Mouse (Mus musculus) limb, embryonic 14.5 days (tissue): ENCODE results near the gene Gm10912. TPM values are rescaled to one million over a fixed set of nuclear protein-coding genes. Genes with fewer than 3 reads are reported as not detected.
A peak's percentile ranks its signal among the peaks of the same experiment; 100 is the strongest.
"Not testable (repeated sequence)": the region's sequence is repeated elsewhere in the genome, so short reads cannot be mapped to it uniquely, and the experiment has no call there.

Experiments
- ATAC-seq: fragments of 200-750 bp; cut with Nextera tagmentation; 2 replicates; pipeline ENCODE4 v1.8.0; 2017; ENCODE audit warnings: low read depth, moderate number of reproducible peaks, moderate TSS enrichment; ENCODE audit not compliant: low FRiP score
- DNase-seq: peaks from one replicate; pipeline ENCODE4 v3.0.0-alpha.2; 2015; ENCODE audit warnings: low spot score
- H3K27ac ChIP-seq: fragments of 300-500 bp; sonication (generic); replicated peaks from 2 replicates; pipeline ENCODE4 v1.5.1; 2014; ENCODE audit warnings: low read depth, mild to moderate bottlenecking, low read length, moderate library complexity, mixed read lengths
- H3K27me3 ChIP-seq: fragments of 300-500 bp; sonication (generic); 2 replicates; pipeline ENCODE4 v1.6.1; 2014; ENCODE audit warnings: low read length, mixed read lengths; ENCODE audit not compliant: control insufficient read depth, insufficient read depth
- H3K36me3 ChIP-seq: fragments of 300-500 bp; sonication (generic); 2 replicates; pipeline ENCODE4 v1.6.1; 2014; ENCODE audit warnings: mild to moderate bottlenecking, low read length, moderate library complexity, mixed read lengths; ENCODE audit not compliant: control insufficient read depth, insufficient read depth
- H3K4me1 ChIP-seq: fragments of 300-500 bp; sonication (generic); 2 replicates; pipeline ENCODE4 v1.6.1; 2014; ENCODE audit warnings: antibody characterized with exemption, low read length, mixed read lengths; ENCODE audit not compliant: control insufficient read depth, insufficient read depth
- H3K4me2 ChIP-seq: fragments of 300-500 bp; sonication (generic); replicated peaks from 2 replicates; pipeline ENCODE4 v1.6.1; 2014; ENCODE audit warnings: low read depth, mild to moderate bottlenecking, low read length, moderate library complexity; ENCODE audit not compliant: severe bottlenecking
- H3K4me3 ChIP-seq: fragments of 300-500 bp; sonication (generic); replicated peaks from 2 replicates; pipeline ENCODE4 v1.5.1; 2014; ENCODE audit warnings: low read length
- H3K9ac ChIP-seq: fragments of 300-500 bp; sonication (generic); 2 replicates; pipeline ENCODE4 v1.6.1; 2014; ENCODE audit warnings: mild to moderate bottlenecking, low read depth, low read length, moderate library complexity; ENCODE audit not compliant: severe bottlenecking
- H3K9me3 ChIP-seq: fragments of 300-500 bp; sonication (generic); 2 replicates; pipeline ENCODE4 v1.6.1; 2016; ENCODE audit warnings: low read length; ENCODE audit not compliant: control insufficient read depth
- POLR2A ChIP-seq: fragments of 200-500 bp; IDR thresholded peaks from 2 replicates; pipeline ENCODE4 v1.8.0; 2012; ENCODE audit warnings: inconsistent platforms, mild to moderate bottlenecking, moderate library complexity, borderline replicate concordance; ENCODE audit not compliant: insufficient read depth, insufficient read length; ENCODE audit errors: extremely low read depth
- WGBS: fragments of 180-500 bp; shearing (Covaris S2); extraction: QIAGEN DNeasy Blood & Tissue Kit; methylation state at CpG from one replicate; pipeline ENCODE4 v1.1.7; 2014; 5-methylcytosine and 5-hydroxymethylcytosine counted together
- polyA plus RNA-seq, 2 experiments: library from polyadenylated mRNA; depleted of rRNA in 1 of 2; stranded (reverse) in 1 of 2; unstranded in 1 of 2; fragments of >200 nt; fragmentation: Nextera tagmentation in 1 of 2; extraction: Ambion mirVana in 1 of 2; gene quantifications; 2 replicates each; pipeline versions ENCODE4 v1.2.1 to v1.2.3; 2012 to 2014

Gm10912 gene
- polyA plus RNA-seq (2012; rRNA removed) (0.04 and 0.12 TPM in 2 replicates), polyA plus RNA-seq (2014; fragmentation: Nextera tagmentation; extraction: Ambion mirVana) (not detected in 2 replicates)

GRCm38 (mm10) chr2:104065526-104065925, at the start of gene Gm10912:
TSS of gene Gm10912 (plus strand) at chr2:104065826.
- not testable (repeated sequence) for H3K9ac ChIP-seq, H3K27ac ChIP-seq, H3K4me1 ChIP-seq, H3K4me2 ChIP-seq, H3K9me3 ChIP-seq, H3K27me3 ChIP-seq, DNase-seq, H3K4me3 ChIP-seq, ATAC-seq, H3K36me3 ChIP-seq
- WGBS: 92% methylated on average over 5 of the region's 6 CpGs

- H3K9me3 ChIP-seq: no peaks in the 10 kb centered on the region
- ATAC-seq: no peak
- H3K4me3 ChIP-seq: no peak overlapping the region
- H3K9ac ChIP-seq: no peak overlapping the region
- no peak for TF ChIP-seq POLR2A
- H3K4me2 ChIP-seq: no peak overlapping the region
- no peak for DNase-seq
- 78% methylated on average over 7 of the region's 7 CpGs for WGBS
- H3K4me1 ChIP-seq: no peaks in the 10 kb centered on the region
- H3K27me3 ChIP-seq: no peaks in the 10 kb centered on the region
- no peak overlapping the region for H3K27ac ChIP-seq
- no peaks in the 10 kb centered on the region for H3K36me3 ChIP-seq
These were observed 42.5 kb upstream of the Gm10912 start for GRCm38 (mm10) chr2:104023096-104023495.

GRCm38 (mm10) chr2:104024656-104025055, 41.0 kb upstream of the Gm10912 start:
- no peaks in the 10 kb centered on the region for H3K36me3 ChIP-seq
- no peak for DNase-seq
- ATAC-seq: no peak
- peaks cover 11% of the 10 kb centered on the region for H3K4me1 ChIP-seq
- H3K27me3 ChIP-seq: no peaks in the 10 kb centered on the region
- H3K9me3 ChIP-seq: no peaks in the 10 kb centered on the region
- 84% methylated on average over 4 of the region's 4 CpGs for WGBS
- no peak overlapping the region for H3K4me3 ChIP-seq
- no peak for TF ChIP-seq POLR2A
- H3K4me2 ChIP-seq: no peak overlapping the region
- H3K27ac ChIP-seq: no peak overlapping the region
- H3K9ac ChIP-seq: no peak overlapping the region

DNA sequence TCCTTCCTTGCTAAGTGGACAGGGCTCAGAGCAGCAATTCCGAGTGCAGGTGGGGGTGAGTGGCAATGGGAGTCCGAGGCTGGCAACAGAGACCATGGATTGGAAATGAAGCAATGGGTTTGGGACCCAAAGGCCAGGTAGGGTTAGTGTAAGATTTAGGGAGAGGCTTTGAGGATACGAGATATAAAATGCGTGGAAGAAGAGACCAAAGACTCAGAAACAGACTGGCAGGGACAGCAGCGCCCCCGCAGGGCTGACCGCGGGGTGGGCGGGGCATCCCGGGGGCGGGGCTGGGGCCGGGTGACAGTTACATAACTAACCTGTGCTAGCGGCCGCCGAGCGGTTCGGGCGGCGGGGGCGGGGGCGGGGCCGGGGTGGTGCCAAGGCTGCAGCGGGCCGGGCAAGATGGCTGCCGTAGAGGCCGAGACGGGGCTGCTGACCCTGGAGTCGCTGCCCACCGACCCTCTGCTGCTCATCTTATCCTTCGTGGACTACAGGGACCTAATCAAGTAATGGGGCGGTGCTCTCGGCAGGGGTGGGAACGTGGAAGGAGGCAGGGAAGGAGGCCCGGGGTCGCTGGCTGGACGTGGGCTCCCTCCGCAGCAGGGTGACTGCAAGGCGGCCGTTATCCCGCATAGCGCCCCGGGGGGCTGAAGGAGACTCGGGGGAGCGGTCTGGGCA, 38.0 kb upstream of the Gm10912 start, which contains the start of gene Fbxo3:
Gene Fbxo3 (plus strand): TSS at position 264 of the 681 bp plus-strand sequence.
- Histone ChIP-seq H3K36me3 (peaks cover 3% of the 10 kb centered on the region; the same call in 1 of the 2 replicates), H3K9me3 (no peaks in the 10 kb centered on the region), H3K27ac (peak within 1 kb of the TSS; percentile 55; the same call in 1 of the 2 replicates), H3K27me3 (no peaks in the 10 kb centered on the region), H3K4me3 (peak within 1 kb of the TSS; percentile 70), H3K9ac (peak within 1 kb of the TSS; percentile 91), H3K4me2 (peak within 1 kb of the TSS; percentile 69), H3K4me1 (peaks cover 14% of the 10 kb centered on the region)
- DNase-seq (peak; percentile 65), ATAC-seq (peak; percentile 97)
- peak; percentile 62; the same call in 1 of the 2 replicates for TF ChIP-seq POLR2A
- WGBS: under 1% methylated on average over 24 of the region's 44 CpGs

DNA sequence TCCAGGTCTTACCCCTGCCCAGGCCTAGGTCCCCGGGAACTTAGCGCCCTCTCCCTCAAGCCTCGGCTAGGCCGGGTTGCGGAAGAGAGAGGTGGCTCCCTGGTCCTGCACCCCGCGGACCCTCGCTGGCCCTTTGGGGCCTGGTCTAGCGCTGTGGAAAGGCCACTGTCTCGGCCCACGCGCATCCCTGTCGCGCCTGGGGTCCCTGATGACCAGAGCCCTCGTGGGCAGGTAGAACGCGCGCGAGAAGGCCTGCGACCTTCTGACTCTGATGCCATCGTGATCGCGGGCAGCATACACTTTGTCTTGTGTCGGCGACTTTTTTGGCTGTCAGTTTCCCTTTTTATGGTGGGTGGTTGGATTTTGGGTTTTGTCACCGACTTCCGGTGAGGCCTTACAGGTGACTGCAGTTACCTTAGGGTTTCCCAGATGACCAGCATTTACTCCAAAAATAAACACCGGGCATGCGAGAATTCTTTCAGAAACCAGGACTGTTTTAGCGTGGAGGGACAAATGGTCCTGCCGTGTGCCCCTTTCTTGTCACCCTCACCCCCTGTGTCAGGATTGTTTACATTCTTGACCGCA, 37.4 kb upstream of the Gm10912 start, which contains the start of gene 4931422A03Rik:
Gene 4931422A03Rik (minus strand): TSS at position 223 of the 585 bp plus-strand sequence.
- Histone ChIP-seq H3K4me2 (peak within 1 kb of the TSS; percentile 69), H3K4me3 (peak within 1 kb of the TSS; percentile 70), H3K36me3 (peaks cover 3% of the 10 kb centered on the region; the same call in 1 of the 2 replicates), H3K27me3 (no peaks in the 10 kb centered on the region), H3K27ac (peak within 1 kb of the TSS; percentile 55; the same call in 1 of the 2 replicates), H3K9ac (peak within 1 kb of the TSS; percentile 91), H3K4me1 (peaks cover 14% of the 10 kb centered on the region), H3K9me3 (no peaks in the 10 kb centered on the region)
- TF ChIP-seq POLR2A: no peak
- no peak; the same call in 1 of the 2 replicates for ATAC-seq
- no peak for DNase-seq
- under 1% methylated on average over 30 of the region's 32 CpGs for WGBS
